Mouse (Mus musculus) spleen, adult 2 months (tissue): ENCODE measurements around the gene Acad12. TPM values are rescaled to one million over a fixed set of nuclear protein-coding genes. Genes with fewer than 3 reads are reported as not detected.
"Not testable (repeated sequence)": the region's sequence is repeated elsewhere in the genome, so short reads cannot be mapped to it uniquely, and the experiment has no call there.

Source experiments
- DNase-seq, 2 experiments: peaks; one replicate each; pipeline versions ENCODE4 v3.0.0 to v3.0.0-alpha.2; 2012 to 2021; ENCODE audit warnings: low spot score in 2 of 2, low read depth in 1 of 2
- H3K27ac ChIP-seq: fragments of 200-500 bp; 2 replicates; pipeline ENCODE4 v1.5.1; 2012; ENCODE audit warnings: low read length, inconsistent platforms; ENCODE audit not compliant: insufficient read depth
- H3K27me3 ChIP-seq: fragments of 200-500 bp; 2 replicates; pipeline ENCODE4 v1.6.1; 2012; ENCODE audit warnings: mild to moderate bottlenecking, moderate library complexity, low read length, inconsistent platforms; ENCODE audit not compliant: control insufficient read depth, insufficient read depth
- H3K36me3 ChIP-seq: fragments of 200-500 bp; 2 replicates; pipeline ENCODE4 v1.6.1; 2012; ENCODE audit warnings: mild to moderate bottlenecking, low read length, inconsistent platforms; ENCODE audit not compliant: control insufficient read depth, insufficient read depth
- H3K4me1 ChIP-seq: fragments of 200-500 bp; 2 replicates; pipeline ENCODE4 v1.6.1; 2011; ENCODE audit warnings: inconsistent platforms; ENCODE audit not compliant: control insufficient read depth, insufficient read depth, insufficient read length
- H3K4me3 ChIP-seq: fragments of 200-500 bp; 2 replicates; pipeline ENCODE4 v1.5.1; 2011; ENCODE audit warnings: mild to moderate bottlenecking, inconsistent platforms; ENCODE audit not compliant: insufficient read depth, insufficient read length; ENCODE audit errors: extremely low read depth
- CTCF ChIP-seq: fragments of 200-500 bp; IDR thresholded peaks from 2 replicates; pipeline ENCODE4 v1.5.1; 2011; ENCODE audit warnings: mild to moderate bottlenecking, inconsistent platforms; ENCODE audit not compliant: insufficient read depth, insufficient read length, insufficient replicate concordance; ENCODE audit errors: extremely low read depth
- POLR2A ChIP-seq: fragments of 200-500 bp; IDR thresholded peaks from 2 replicates; pipeline ENCODE4 v1.6.1; 2011; ENCODE audit warnings: low read depth, low read length, inconsistent platforms
- WGBS: fragments of 180-500 bp; shearing (Covaris S2); methylation state at CpG from one replicate; pipeline ENCODE4 v1.1.7; 2018; 5-methylcytosine and 5-hydroxymethylcytosine counted together
- polyA plus RNA-seq: library from polyadenylated mRNA; depleted of rRNA; stranded (reverse); fragments of >200 nt; gene quantifications from 2 replicates; pipeline ENCODE4 v1.2.3, GENCODE M21; 2012

Acad12 gene
- polyA plus RNA-seq, 1 experiment: 5.5 TPM

DNA sequence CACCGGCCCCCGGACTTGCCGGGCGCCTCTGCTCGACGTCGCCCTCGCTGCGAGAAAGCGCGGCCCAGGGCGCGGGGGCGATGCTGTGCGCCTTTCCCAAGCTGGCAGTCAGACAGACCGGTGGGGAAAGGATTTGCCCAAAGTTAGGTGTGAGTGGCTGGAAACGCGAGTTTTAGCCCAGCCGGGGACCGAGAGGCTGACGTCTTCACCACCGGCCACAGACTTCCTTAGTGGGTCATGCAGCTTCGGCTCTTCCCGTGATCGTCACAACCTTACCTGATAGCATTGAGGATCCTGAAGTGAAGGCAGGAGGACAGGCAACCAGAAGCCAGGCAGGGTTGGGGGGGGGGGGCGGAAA, 42.1 kb upstream of the Acad12 start:
- Histone ChIP-seq H3K36me3 (peaks cover 13% of the 10 kb centered on the region), H3K27me3 (no peaks in the 10 kb centered on the region), H3K4me1 (peaks cover 2% of the 10 kb centered on the region; the same call in 1 of the 2 replicates), H3K4me3 (peak overlapping the region; percentile 81), H3K27ac (peak overlapping the region; percentile 73)
- peak in 1 of 2 experiments; percentile 10 for DNase-seq
- TF ChIP-seq POLR2A: no peak
- 1% methylated on average over 26 of the region's 26 CpGs for WGBS

- WGBS: under 1% methylated on average over 82 of the region's 85 CpGs
- no peak for TF ChIP-seq CTCF
- TF ChIP-seq POLR2A: peak; percentile 74
- peak; percentile 74 to 91 for DNase-seq
Observed at GRCm38 (mm10) chr5:121660059-121660896, 41.5 kb upstream of the Acad12 start, which contains the start of the genes Acad10 and Brap. Gene Acad10 (minus strand): TSS chr5:121660514. Gene Brap (plus strand): TSS chr5:121660563.

GRCm38 (mm10) chr5:121657656-121658055, 38.9 kb upstream of the Acad12 start:
- not testable (repeated sequence) for H3K27me3 ChIP-seq, H3K4me3 ChIP-seq, H3K36me3 ChIP-seq, H3K4me1 ChIP-seq, DNase-seq, H3K27ac ChIP-seq
- WGBS: 92% methylated on average over 6 of the region's 6 CpGs

More at GRCm38 (mm10) chr5:121660059-121660896, 41.5 kb upstream of the Acad12 start, which contains the start of the genes Acad10 and Brap:
- Histone ChIP-seq H3K27ac (peak within 1 kb of the TSS; percentile 73), H3K4me3 (peak within 1 kb of the TSS; percentile 81), H3K27me3 (no peaks in the 10 kb centered on the region), H3K36me3 (peaks cover 13% of the 10 kb centered on the region), H3K4me1 (peaks cover 2% of the 10 kb centered on the region; the same call in 1 of the 2 replicates)

DNA sequence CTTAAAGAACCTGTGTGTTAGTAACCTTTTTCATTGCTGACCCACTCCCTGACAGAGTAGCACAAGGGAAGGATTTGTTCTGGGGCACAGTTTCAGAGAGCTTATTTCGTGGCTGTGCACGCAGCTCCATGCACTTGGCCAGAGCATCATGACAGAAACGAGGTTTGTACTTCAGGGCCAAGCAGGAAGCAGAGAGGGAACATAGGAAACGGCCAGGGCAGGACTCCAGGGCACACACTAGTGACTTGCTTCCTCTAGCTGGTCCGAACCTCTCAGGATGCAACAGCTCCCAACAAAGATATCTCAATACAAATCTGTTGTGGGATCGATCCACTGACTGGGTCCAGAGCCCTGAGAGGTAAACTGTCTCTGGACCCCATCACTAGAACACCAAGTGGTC, 38.1 kb upstream of the Acad12 start:
- H3K27me3 ChIP-seq, DNase-seq, H3K36me3 ChIP-seq, H3K27ac ChIP-seq, H3K4me1 ChIP-seq, H3K4me3 ChIP-seq: not testable (repeated sequence)
- 59% methylated on average over 6 of the region's 6 CpGs for WGBS

DNA sequence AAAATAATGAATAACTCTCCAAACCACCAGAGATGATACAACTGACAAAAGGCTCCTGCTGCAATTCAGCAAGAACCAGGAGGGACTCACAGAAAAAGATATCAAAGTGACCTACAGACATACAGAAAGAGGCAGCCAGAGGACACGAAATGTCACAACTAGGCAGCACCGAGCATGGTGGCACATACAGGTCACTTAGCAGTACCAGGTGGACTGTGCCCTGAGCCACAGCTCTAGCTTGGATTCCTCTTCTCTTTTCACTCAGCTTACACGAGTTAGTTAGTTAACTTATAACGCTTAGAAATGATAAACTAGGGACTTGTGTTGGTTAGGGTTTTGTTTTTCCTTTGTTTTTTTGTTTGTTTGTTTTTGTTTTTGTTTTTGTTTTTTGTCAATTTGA, 35.8 kb upstream of the Acad12 start:
- no peak for DNase-seq
- H3K36me3 ChIP-seq: no peaks in the 10 kb centered on the region
- no peaks in the 10 kb centered on the region for H3K27me3 ChIP-seq
- TF ChIP-seq POLR2A (no peak), CTCF (no peak)
- H3K4me3 ChIP-seq: no peak overlapping the region
- H3K4me1 ChIP-seq: no peaks in the 10 kb centered on the region
- no peak overlapping the region for H3K27ac ChIP-seq
- 86% methylated on average over 4 of the region's 4 CpGs for WGBS

GRCm38 (mm10) chr5:121649134-121649533, 30.4 kb upstream of the Acad12 start:
- Histone ChIP-seq H3K36me3 (no peaks in the 10 kb centered on the region; the same call in 1 of the 2 replicates), H3K27ac (no peak overlapping the region), H3K27me3 (no peaks in the 10 kb centered on the region), H3K4me1 (no peaks in the 10 kb centered on the region), H3K4me3 (no peak overlapping the region)
- DNase-seq: no peak
- TF ChIP-seq CTCF (no peak), POLR2A (no peak)
- WGBS: 57% methylated on average over 7 of the region's 7 CpGs

DNA sequence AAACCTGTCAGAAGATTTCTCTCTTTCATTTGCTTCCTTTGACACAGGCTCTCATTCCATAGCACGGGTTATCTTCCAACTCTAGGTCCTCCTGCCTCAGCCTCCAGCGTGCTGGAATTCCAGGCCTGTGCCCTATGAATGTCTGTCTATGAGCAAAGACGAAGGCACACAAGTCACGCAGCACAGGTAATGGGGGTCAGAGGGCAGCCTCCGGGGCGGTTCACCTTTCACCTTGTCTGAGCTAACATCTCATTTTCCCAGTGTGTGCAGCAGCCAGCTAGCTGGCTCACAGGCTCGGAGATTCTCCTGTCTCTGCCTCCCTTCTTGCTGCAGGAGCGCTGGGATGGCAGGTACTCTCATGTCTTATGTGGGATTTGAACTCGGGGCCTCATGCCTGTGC, 20.9 kb upstream of the Acad12 start:
- H3K27ac ChIP-seq: no peak overlapping the region
- H3K36me3 ChIP-seq: no peaks in the 10 kb centered on the region
- no peak overlapping the region for H3K4me3 ChIP-seq
- no peak for TF ChIP-seq CTCF
- no peak for TF ChIP-seq POLR2A
- no peak for DNase-seq
- WGBS: 92% methylated on average over 9 of the region's 9 CpGs
- no peaks in the 10 kb centered on the region for H3K27me3 ChIP-seq
- no peaks in the 10 kb centered on the region for H3K4me1 ChIP-seq
